Mouse (Mus musculus) cerebellum, postnatal 4 days (tissue): ENCODE results near the gene Calm1.

Experiments
- DNase-seq, 2 experiments: peaks; one replicate each; pipeline ENCODE4 v3.0.0; 2022; ENCODE audit warnings: low spot score in 2 of 2, mixed read lengths in 1 of 2

Gene Calm1

GRCm38 (mm10) chr12:100223531-100223930, 24.3 kb downstream of the Calm1 start:
- no peak for DNase-seq

GRCm38 (mm10) chr12:100225196-100225595, 26.0 kb downstream of the Calm1 start:
- DNase-seq, result no peak

GRCm38 (mm10) chr12:100226073-100226472, 26.8 kb downstream of the Calm1 start:
- DNase-seq, result no peak

- no peak for DNase-seq
Measured at GRCm38 (mm10) chr12:100226621-100227020, 27.4 kb downstream of the Calm1 start.

GRCm38 (mm10) chr12:100228041-100228725, 28.9 kb downstream of the Calm1 start:
- no peak for DNase-seq

- no peak for DNase-seq
Measured at GRCm38 (mm10) chr12:100234201-100234600, 35.0 kb downstream of the Calm1 start.

GRCm38 (mm10) chr12:100234919-100235318, 35.7 kb downstream of the Calm1 start:
- no peak for DNase-seq

GRCm38 (mm10) chr12:100235423-100235822, 36.2 kb downstream of the Calm1 start:
- no peak for DNase-seq

- no peak for DNase-seq
Measured at GRCm38 (mm10) chr12:100239404-100239803, 40.2 kb downstream of the Calm1 start.

- no peak for DNase-seq
Measured at GRCm38 (mm10) chr12:100239807-100240206, 40.6 kb downstream of the Calm1 start.

- DNase-seq, result peak in 1 of 2 experiments; percentile 62
Measured at GRCm38 (mm10) chr12:100241911-100242796, 42.9 kb downstream of the Calm1 start.

- DNase-seq, result no peak
Measured at GRCm38 (mm10) chr12:100244580-100244979, 45.3 kb downstream of the Calm1 start.

GRCm38 (mm10) chr12:100249170-100249569, 49.9 kb downstream of the Calm1 start:
- DNase-seq, result no peak

GRCm38 (mm10) chr12:100254471-100254870, 55.2 kb downstream of the Calm1 start:
- no peak for DNase-seq

- no peak for DNase-seq
Measured at GRCm38 (mm10) chr12:100255441-100255949, 56.3 kb downstream of the Calm1 start.

- DNase-seq, result no peak
Measured at GRCm38 (mm10) chr12:100257779-100258178, 58.5 kb downstream of the Calm1 start.
